Mouse (Mus musculus): ENCODE results near the gene Abca1. TPM values are rescaled to one million over a fixed set of nuclear protein-coding genes. Genes with fewer than 3 reads are reported as not detected.

Abca1 gene
- polyA plus RNA-seq (2017; shearing (Covaris generic)), result 1 to 10 TPM; 2.8 to 4.6 TPM

- peak; percentile 93 for ATAC-seq
Observed at GRCm38 (mm10) chr4:53159767-53160166, at the start of gene Abca1. Abca1 (minus strand) TSS chr4:53159895.

DNA sequence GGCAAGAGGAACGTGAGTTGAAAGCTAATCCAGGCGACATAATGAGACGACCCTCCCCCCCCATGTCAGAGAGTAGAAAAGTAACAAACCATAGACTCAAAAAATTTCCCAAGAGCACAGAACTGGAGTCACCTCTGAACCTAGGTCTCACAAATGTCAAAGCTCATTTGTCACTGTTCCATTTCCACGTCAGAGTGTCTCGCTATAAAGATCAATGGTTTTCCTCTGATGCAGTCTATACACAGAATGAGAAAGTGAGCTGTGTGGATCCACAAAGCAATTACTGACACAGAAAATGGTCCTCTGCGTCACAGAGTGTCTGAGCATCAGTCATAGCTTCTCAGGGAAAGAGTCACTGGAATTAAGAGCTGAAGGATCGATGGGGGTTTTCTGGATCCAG lies 44.8 kb upstream of the Abca1 start:
- no peak for ATAC-seq

GRCm38 (mm10) chr4:53203595-53204400 lies 44.1 kb upstream of the Abca1 start:
- ATAC-seq, result no peak

DNA sequence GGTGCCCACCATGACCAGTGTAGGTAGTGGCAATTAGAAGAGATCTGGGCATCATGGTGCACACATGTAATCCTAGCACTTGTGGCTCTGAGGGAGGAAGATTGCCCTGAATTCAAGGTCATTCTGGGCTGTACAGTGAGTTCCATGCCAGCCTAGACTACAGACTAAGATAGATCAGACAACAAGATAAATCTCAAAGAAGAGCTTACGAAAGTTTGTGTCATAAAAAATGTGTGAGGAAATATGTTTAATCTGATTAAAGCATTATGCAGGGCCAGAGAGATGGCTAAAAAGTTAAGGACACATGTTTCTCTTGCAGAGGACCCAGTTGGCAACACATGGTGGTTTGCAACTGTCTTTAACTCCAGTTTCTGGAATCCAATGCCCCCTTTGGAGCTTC lies 40.6 kb upstream of the Abca1 start:
- no peak for ATAC-seq

DNA sequence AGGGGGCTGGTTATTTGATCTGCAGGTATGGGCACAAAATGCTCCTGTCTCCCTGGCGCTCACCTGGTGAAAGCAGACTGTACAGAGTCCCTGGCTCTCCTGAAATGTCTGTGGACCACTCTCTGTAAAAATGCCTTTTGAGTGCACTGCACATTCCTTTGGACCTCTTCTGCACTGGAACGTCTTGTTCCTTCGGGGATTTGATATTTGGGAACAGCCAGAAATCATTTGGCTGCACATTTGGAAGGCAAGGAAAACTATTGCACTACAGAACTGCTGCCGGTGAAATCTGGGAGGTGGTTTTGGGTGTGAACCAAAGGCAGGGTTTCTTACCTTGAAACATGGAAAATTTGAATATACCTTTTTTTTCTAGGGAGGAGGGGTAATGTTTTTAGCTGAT lies 38.1 kb upstream of the Abca1 start:
- no peak for ATAC-seq

DNA sequence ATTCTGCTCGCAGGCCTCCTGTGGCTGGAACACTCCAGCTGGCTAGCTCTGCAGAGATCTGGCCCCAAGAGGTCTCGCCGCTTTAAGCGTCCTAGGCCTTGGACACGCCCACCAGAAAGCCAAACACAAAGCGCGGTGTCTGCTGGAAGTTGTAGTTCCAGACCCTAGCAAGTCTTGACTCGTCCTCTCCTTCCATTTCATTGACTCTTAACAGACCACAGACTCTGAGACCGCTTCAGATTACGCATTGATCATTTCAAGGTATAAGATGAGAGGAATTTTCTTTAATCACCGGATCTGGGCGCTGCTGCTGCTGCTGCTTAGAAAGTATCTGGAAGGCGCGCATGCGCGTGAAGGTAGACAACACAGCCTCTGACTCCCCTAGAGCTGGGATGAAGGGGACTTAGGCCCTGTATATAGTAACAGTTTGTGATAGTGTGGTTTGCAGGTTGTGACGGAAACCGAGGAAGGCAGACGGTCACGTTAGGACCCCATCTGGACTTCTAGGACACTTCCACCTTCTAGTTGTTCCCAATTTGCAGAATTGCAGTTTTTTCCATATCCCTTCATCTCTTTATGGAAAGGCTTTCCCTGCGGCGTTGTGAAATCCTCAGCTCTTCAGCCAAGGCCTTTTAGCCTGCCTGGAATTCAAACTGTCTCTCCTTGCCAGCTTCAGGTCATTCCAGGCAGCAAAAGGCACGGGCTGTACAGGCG lies 36.5 kb upstream of the Abca1 start:
- ATAC-seq, result peak; percentile 98

DNA sequence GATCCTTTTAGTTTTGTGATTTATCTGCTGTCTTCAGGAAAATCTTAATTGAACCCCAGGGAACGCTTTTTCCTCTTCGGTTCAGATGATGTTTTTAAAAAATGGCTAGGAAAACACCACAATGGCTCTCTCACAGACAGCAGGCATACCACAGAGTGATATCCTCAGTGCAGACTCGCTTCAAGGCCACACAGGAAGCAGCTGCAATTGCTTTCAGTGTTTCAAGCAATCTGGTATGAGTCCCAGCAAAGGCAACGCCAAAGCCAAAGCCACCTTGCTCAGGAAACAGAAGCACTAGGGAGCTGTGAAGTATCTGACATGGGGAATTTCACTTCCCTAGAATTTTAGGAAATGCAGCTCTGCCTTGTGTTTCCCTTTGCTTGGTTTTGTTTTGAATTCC lies 27.4 kb upstream of the Abca1 start:
- no peak for ATAC-seq

DNA sequence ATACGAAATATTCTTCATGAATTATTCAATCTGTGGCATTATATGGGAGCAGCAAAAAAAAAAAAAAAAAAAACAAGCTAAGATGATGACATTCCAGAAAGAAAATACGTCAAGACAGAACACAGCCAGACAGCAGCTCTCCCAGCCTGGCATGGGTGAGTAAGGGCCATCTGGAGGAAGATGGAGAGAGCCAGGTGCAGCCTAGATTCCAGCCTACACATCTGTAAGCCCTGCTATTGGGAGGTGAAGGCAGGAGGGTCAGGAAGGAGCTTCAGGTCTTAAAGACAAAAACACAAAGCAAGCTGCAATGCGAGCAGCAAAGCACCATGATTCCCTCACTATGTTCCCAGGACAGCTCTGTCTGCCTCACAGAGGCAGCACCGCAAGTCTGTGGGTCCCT lies 26.9 kb upstream of the Abca1 start:
- no peak for ATAC-seq

DNA sequence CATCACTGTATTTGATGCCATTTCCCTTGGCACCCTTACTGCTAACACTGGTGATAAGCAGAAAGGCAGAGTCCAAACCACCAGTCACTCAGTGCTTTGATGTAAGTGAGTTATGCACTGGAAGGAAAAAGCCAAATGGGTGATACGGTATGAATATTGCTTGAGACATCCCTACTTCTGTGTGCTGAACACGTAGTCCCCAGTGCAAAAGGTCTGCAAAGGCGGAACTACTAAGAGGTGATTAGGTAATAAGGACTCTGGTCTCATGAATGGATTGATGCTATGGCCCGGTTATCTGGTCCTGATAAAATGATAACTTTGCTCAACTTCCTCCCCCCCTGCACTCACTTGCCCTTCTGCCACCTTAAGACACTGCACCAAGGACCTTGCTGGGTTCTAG lies 26.4 kb upstream of the Abca1 start:
- no peak for ATAC-seq

- no peak for ATAC-seq
Observed at GRCm38 (mm10) chr4:53181479-53181878, 21.8 kb upstream of the Abca1 start.

DNA sequence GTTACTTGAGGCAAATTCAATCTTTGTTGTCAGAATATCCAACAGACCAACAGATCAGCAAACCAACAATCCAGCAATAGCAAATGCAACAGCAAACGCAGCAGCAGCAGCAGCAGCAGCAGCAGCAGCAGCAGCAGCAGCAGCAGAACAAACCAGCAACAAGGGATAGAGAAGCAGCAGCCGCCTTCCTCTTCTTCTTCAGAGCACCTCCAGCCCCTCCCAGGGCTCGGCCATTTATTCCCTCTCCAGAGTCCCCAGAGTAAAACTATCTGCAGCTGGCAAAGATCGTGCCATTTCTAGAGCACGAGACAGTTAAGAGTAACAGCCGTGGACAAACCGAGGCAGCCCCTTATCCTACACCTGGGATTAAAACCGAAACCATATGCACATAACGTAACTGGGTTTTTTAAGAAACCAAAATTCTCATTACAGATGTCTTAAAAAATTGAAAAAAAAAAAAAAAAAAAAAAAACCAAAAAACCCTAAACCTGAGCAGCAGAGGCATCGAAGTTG lies 19.7 kb upstream of the Abca1 start:
- ATAC-seq, result no peak

DNA sequence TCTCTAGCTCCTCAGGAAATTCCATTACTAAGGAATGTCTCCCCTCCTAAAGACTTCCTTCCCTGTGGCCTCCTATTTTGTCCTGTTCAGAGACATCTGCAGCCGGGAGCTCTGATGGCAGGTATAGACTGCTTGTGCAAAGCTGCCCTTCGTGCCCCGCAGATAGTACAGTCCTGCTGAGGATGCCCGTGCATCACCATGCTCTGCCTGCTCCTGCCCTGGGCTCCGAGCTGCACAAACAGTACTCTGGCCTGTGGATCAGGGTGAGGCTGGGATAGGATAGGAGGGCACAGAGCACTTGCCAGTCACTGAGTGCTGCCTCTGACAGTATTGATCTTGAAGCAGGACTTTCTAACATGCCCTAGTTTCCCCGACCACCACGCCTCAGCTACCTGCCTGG lies 18.8 kb upstream of the Abca1 start:
- no peak for ATAC-seq

DNA sequence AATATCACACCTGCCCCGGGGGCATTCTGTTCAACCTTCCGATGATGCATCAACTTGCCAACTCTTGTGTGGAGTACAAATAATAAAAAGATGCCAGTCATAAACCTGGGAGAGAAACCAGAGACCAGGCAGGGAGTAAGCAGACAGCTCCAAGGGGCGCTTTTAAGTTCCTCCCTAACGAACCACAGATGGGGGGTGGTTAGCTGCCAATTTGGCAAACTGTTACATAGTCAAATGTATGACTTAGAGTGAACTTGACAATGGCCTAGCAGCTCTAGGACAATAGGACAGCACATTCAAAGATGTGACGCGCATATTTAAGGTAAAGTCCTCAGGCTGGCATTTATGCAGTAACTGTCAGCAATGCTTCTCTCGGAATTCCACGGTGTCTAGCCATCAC lies 18.0 kb upstream of the Abca1 start:
- ATAC-seq, result no peak

DNA sequence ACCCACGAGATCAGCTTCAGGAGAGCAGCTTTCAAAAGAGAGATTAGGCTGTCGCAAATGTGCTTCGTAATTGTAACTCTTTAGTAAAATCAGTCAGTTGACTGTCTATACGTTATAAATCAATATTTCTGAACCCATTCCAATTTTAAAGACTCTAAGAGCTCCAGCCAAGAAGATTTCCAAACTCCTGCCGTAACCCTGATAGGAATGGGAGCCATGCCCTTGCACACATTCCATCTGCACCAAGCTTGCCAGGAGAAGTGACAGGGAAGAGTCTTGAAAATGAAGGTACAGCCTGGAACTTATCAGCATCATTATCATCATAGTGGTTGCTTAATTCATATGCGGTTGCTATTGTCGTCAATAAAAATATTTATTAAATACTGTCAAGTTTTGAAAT lies 15.2 kb upstream of the Abca1 start:
- ATAC-seq, result no peak

DNA sequence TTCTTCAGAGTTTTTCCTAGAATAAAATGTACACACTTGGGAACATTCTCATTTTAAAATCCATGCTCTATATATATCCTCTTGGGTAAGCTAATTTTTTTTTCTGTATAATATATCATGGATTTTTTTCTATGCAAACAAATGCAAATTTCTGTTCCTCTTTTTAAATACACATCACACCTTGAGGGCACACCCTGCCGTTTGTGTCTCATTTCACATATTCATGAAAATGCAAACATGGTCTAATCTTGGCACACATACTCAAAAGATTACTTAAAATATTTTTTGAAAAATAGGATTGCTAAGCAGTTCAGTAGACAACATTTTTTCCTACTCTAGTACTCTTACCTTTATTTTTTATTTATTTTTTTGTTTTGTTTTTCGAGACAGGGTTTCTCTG lies 10.7 kb upstream of the Abca1 start:
- no peak for ATAC-seq

DNA sequence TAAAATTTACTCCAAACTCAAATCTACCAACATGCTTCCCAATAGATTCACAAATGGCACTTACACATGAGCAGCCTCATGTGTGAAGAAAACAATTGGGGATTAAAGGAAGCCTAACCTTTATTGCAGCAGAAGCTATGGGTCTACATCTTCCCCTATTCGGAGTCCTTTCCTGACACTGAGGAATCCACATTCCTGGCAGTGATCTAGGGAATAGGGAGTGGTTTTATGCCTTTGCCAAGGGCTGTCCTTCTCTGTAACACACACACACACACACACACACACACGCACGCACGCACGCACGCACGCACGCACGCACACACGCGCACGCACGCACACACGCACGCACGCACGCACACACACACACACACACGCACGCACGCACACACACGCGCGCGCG lies 5.5 kb upstream of the Abca1 start:
- ATAC-seq, result no peak

GRCm38 (mm10) chr4:53159176-53159575 lies 519 bp downstream of the Abca1 start:
- peak; percentile 9 for ATAC-seq

DNA sequence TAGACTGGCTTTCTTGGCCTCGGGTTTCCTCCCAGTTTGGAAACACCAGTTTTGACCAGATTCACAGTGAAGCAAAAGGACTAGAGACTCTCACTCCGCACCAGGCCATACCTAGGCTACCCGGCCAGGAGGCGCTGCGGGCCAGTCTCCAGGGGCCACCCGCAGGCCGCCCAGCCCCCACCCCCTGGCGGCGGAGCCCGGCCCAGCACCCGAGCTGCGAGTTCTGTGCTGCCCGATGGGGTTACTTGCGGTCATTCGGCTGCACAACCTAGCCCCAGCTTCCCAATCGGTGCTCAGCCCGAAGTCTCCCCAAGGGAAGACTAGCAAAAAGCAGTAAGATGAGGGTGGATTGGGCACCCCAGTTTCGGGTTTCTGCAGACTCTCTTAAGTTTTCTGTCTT lies 1.1 kb downstream of the Abca1 start:
- ATAC-seq, result peak; percentile 65

DNA sequence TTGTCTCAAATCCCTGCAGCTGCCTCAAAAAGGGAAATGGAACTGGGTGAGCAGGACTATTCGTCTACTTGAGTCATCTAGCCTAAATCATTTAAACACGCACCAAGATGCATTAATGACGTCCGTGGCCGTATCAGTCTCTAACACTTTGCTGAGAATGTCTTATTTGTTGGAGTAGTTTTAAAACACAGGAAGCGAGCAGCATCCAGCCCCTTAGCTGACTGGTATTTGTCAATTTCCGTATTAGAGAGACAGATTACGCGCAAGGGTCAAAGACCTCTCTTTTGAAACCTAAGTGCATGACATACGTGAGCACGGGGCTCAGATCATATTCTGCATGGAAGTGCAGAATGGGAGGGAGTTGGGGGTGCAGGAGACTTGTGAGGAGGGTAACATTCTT lies 4.2 kb downstream of the Abca1 start:
- ATAC-seq, result no peak

DNA sequence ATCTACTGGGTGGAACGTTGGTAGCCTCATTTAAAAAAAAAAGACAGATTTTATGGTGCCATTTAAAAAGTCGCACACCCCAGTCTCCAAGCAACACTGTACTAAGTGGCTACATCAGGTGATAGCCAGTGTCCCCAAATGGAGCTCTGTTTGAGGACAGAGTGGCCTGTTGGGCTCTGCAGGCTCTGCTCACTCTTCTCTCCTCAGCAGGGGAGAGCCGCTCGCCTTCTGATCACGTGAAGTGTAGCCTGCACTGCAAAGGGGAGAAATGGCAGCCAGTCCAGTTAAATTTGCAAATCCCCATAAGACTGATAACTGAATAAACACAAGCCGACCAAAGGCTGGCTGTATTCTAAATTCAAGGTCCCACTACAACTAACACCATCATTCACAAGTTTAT lies 6.0 kb downstream of the Abca1 start:
- ATAC-seq, result no peak

DNA sequence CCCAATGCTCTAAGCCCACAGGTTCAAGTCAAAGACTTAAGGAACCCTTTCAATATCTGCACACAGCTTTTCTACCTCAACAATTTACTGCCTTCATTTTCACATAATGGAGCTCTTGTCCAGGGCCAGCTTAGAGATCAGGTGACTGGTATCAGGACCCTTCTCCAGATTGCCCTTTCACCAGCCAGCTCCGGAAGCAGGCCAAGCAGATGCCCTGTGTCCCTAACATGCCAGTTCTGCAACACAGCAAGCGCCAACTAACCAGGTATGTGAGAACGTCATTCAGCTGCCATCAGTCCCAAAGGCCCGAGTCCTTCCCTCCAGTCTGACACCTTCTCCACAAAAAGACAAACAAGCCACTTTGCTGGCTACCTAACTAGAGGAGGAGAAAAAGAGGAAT lies 6.6 kb downstream of the Abca1 start:
- no peak for ATAC-seq

DNA sequence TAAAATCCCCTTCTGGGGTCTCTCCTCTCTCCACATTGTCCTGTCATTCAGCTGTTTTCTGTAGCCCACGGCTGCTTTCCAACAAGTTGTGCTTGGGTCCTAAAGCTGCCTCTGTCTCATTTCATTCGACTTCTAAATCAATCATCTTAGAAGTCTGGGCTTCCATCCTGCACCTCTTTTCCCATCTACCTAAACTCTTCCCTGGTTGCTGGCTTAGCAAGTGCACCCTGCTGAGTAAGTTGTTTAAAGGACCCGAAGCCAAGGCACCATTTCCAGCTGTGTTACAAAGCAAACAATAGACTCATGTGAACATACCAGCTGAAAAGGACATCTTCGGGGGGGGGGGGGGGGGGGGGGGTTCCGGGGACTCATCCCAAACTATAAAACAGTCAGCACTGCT lies 7.0 kb downstream of the Abca1 start:
- no peak for ATAC-seq

GRCm38 (mm10) chr4:53150516-53150915 lies 9.2 kb downstream of the Abca1 start:
- no peak for ATAC-seq

DNA sequence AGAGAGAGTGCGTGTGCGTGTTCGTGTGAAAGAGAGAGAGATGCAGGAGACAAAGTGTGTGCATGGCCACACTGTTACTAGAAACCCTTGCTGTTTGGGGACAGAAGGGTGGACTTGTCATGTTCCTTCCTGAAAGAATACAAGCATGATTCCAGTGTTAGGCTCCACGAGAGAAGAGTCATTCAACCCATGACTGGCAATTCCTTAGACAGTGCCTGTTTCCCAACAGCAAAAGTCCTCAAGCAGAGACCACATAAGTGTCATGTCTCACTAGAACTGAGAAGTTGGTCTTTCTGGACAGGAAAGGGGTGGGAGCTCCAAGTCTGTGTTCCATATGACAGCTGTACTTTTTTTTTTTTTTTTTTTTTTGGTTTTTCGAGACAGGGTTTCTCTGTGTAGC lies 10.1 kb downstream of the Abca1 start:
- ATAC-seq, result no peak
